Mouse (Mus musculus): ENCODE measurements at regions not wholly inside any gene's neighbourhood (a gene's known extent, or its start where the extent isn't known, plus 50 kb on each side); places are given as distances from the start of the nearest gene placed in this dataset.

DNA sequence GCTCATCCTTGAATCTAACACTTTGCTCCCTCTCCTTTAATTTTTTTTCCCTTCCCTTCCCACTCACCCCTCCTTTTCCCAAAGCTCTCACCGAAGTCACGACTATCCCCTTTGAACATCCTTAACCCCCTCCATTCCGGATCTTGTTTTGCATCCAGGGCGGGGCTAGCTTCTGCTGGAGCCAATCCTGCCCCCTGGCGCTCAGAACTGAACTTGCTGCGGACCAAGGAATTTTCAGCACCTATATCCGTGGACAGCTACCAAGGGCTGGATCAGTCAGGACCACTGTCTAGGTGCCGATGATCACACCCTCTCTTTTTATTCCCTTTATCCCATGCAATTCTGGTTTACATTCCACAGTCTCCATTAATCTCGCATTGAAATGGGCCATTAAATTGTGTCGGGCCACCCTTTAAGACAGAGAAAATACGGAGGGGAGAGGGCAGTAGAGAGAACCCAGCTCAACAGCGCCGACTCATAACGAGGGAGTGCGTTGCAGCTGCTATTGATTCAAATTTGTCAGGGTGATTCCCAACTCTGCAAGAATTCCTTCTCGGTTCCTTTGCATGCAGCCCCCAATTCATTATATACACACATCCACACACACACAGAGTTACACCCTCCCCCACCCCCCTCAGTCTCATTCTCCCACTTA, 87.7 kb upstream of the Hsd17b12 start:
- TF ChIP-seq CTCF (IDR thresholded peaks at IDR 0.05), result peak; percentile 83
- TF ChIP-seq POLR2A (IDR thresholded peaks at IDR 0.05; ENCODE audit: insufficient read depth, low read depth, low read length), result no peak

Data from heart, adult 2 months (tissue).